Mouse (Mus musculus): ENCODE results near the gene Ntmt1. TPM values are rescaled to one million over a fixed set of nuclear protein-coding genes. Genes with fewer than 3 reads are reported as not detected.

Gene Ntmt1
- polyA plus RNA-seq, 1 experiment, result 23.8 TPM

GRCm38 (mm10) chr2:30767626-30768240 lies 39.9 kb upstream of the Ntmt1 start:
- Histone ChIP-seq H3K4me1 (ENCODE audit: control insufficient read depth, insufficient read depth, insufficient read length, low read length) (peaks cover 10% of the 10 kb centered on the region), H3K27ac (ENCODE audit: insufficient read depth, low read depth, low read length) (no peak overlapping the region), H3K27me3 (ENCODE audit: control insufficient read depth, insufficient read depth, low read length) (no peaks in the 10 kb centered on the region), H3K4me3 (ENCODE audit: low read depth, low read length) (no peak overlapping the region), H3K36me3 (ENCODE audit: control insufficient read depth, insufficient read depth, low read length) (no peaks in the 10 kb centered on the region)
- TF ChIP-seq POLR2A (IDR thresholded peaks at IDR 0.05; ENCODE audit: low read depth, low read length) (no peak), CTCF (IDR thresholded peaks at IDR 0.05; ENCODE audit: extremely low read depth, insufficient read length, insufficient replicate concordance, low read depth, low read length) (no peak)
- 91% methylated on average over 7 of the region's 7 CpGs for WGBS

- Histone ChIP-seq H3K27ac (ENCODE audit: insufficient read depth, low read depth, low read length) (no peak overlapping the region), H3K4me1 (ENCODE audit: control insufficient read depth, insufficient read depth, insufficient read length, low read length) (peaks cover 13% of the 10 kb centered on the region), H3K4me3 (ENCODE audit: low read depth, low read length) (no peak overlapping the region), H3K36me3 (ENCODE audit: control insufficient read depth, insufficient read depth, low read length) (no peaks in the 10 kb centered on the region), H3K27me3 (ENCODE audit: control insufficient read depth, insufficient read depth, low read length) (no peaks in the 10 kb centered on the region)
- WGBS, result 48% methylated on average over 5 of the region's 5 CpGs
- no peak for TF ChIP-seq POLR2A (IDR thresholded peaks at IDR 0.05; ENCODE audit: low read depth, low read length)
- TF ChIP-seq CTCF (IDR thresholded peaks at IDR 0.05; ENCODE audit: extremely low read depth, insufficient read length, insufficient replicate concordance, low read depth, low read length), result no peak
Observed at GRCm38 (mm10) chr2:30768529-30768928, 39.1 kb upstream of the Ntmt1 start.

- Histone ChIP-seq H3K4me1 (ENCODE audit: control insufficient read depth, insufficient read depth, insufficient read length, low read length) (peaks cover 13% of the 10 kb centered on the region), H3K27me3 (ENCODE audit: control insufficient read depth, insufficient read depth, low read length) (no peaks in the 10 kb centered on the region), H3K27ac (ENCODE audit: insufficient read depth, low read depth, low read length) (no peak overlapping the region), H3K36me3 (ENCODE audit: control insufficient read depth, insufficient read depth, low read length) (no peaks in the 10 kb centered on the region), H3K4me3 (ENCODE audit: low read depth, low read length) (no peak overlapping the region)
- TF ChIP-seq CTCF (IDR thresholded peaks at IDR 0.05; ENCODE audit: extremely low read depth, insufficient read length, insufficient replicate concordance, low read depth, low read length), result peak; percentile 6; the same call in 1 of the 2 replicates
- TF ChIP-seq POLR2A (IDR thresholded peaks at IDR 0.05; ENCODE audit: low read depth, low read length), result no peak
- 40% methylated on average over 6 of the region's 6 CpGs for WGBS
Observed at GRCm38 (mm10) chr2:30769187-30769586, 38.4 kb upstream of the Ntmt1 start.

- H3K4me3 ChIP-seq (ENCODE audit: low read depth, low read length), result peak overlapping the region; percentile 46
- TF ChIP-seq POLR2A (IDR thresholded peaks at IDR 0.05; ENCODE audit: low read depth, low read length) (no peak), CTCF (IDR thresholded peaks at IDR 0.05; ENCODE audit: extremely low read depth, insufficient read length, insufficient replicate concordance, low read depth, low read length) (no peak)
- H3K4me1 ChIP-seq (ENCODE audit: control insufficient read depth, insufficient read depth, insufficient read length, low read length), result peaks cover 13% of the 10 kb centered on the region
- H3K27ac ChIP-seq (ENCODE audit: insufficient read depth, low read depth, low read length), result no peak overlapping the region
- WGBS, result 1% methylated on average over 51 of the region's 51 CpGs
- no peaks in the 10 kb centered on the region for H3K27me3 ChIP-seq (ENCODE audit: control insufficient read depth, insufficient read depth, low read length)
- no peaks in the 10 kb centered on the region for H3K36me3 ChIP-seq (ENCODE audit: control insufficient read depth, insufficient read depth, low read length)
Observed at GRCm38 (mm10) chr2:30771368-30771805, 36.2 kb upstream of the Ntmt1 start.

GRCm38 (mm10) chr2:30771806-30772460 lies 35.7 kb upstream of the Ntmt1 start:
- peak overlapping the region; percentile 46 for H3K4me3 ChIP-seq (ENCODE audit: low read depth, low read length)
- H3K27ac ChIP-seq (ENCODE audit: insufficient read depth, low read depth, low read length), result 0 out of 2 replicates have a peak overlapping the region, but pooled peaks have one; percentile 13
- TF ChIP-seq POLR2A (IDR thresholded peaks at IDR 0.05; ENCODE audit: low read depth, low read length) (no peak), CTCF (IDR thresholded peaks at IDR 0.05; ENCODE audit: extremely low read depth, insufficient read length, insufficient replicate concordance, low read depth, low read length) (no peak)
- peaks cover 13% of the 10 kb centered on the region for H3K4me1 ChIP-seq (ENCODE audit: control insufficient read depth, insufficient read depth, insufficient read length, low read length)
- H3K27me3 ChIP-seq (ENCODE audit: control insufficient read depth, insufficient read depth, low read length), result no peaks in the 10 kb centered on the region
- H3K36me3 ChIP-seq (ENCODE audit: control insufficient read depth, insufficient read depth, low read length), result no peaks in the 10 kb centered on the region
- WGBS, result 1% methylated on average over 19 of the region's 19 CpGs

- Histone ChIP-seq H3K27ac (ENCODE audit: insufficient read depth, low read depth, low read length) (peak overlapping the region; percentile 12; the same call in 1 of the 2 replicates), H3K4me1 (ENCODE audit: control insufficient read depth, insufficient read depth, insufficient read length, low read length) (peaks cover 13% of the 10 kb centered on the region), H3K27me3 (ENCODE audit: control insufficient read depth, insufficient read depth, low read length) (no peaks in the 10 kb centered on the region), H3K4me3 (ENCODE audit: low read depth, low read length) (no peak overlapping the region), H3K36me3 (ENCODE audit: control insufficient read depth, insufficient read depth, low read length) (no peaks in the 10 kb centered on the region)
- TF ChIP-seq CTCF (IDR thresholded peaks at IDR 0.05; ENCODE audit: extremely low read depth, insufficient read length, insufficient replicate concordance, low read depth, low read length) (no peak), POLR2A (IDR thresholded peaks at IDR 0.05; ENCODE audit: low read depth, low read length) (no peak)
- WGBS, result 40% methylated on average over 15 of the region's 15 CpGs
Observed at GRCm38 (mm10) chr2:30772581-30773312, 34.9 kb upstream of the Ntmt1 start.
